Mouse (Mus musculus): Measurements from ENCODE around the gene Psmb3. TPM values are rescaled to one million over a fixed set of nuclear protein-coding genes. Genes with fewer than 3 reads are reported as not detected.

Gene Psmb3
- total and polyA plus RNA-seq, 3 experiments = 78.3 to 191 (median 93.4) TPM

DNA sequence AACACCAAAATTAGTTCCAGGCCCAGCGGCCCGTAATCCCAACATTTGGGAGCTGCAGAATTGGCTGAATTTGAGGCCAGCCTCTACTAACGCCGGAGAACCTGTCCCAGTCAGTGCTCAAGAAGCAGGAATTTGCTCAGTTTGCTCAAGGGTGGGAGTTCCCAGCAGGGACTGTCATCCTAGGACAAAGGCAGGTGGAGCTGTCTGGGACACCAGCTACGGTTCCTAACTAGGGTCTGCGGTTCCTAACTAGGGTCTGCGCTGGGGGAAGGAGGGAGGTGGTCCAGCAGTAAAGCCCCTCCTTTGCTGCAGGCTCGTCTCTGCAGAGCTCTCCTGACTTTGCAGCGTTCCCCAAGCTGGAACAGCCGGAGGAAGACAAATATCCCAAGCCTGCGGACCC, 30.1 kb upstream of the Psmb3 start:
- Histone ChIP-seq H3K27me3 (ENCODE audit: insufficient read depth, low read length) (peaks cover 16% of the 10 kb centered on the region; the same call in 1 of the 2 replicates), H3K4me1 (ENCODE audit: insufficient read depth, low read depth, low read length) (peaks cover 10% of the 10 kb centered on the region), H3K9me3 (replicated peaks) (no peaks in the 10 kb centered on the region), H3K36me3 (replicated peaks) (peaks cover 97% of the 10 kb centered on the region), H3K4me3 (ENCODE audit: low read depth, low read length) (no peak overlapping the region)
- no peak for TF ChIP-seq POLR2AphosphoS5 (IDR thresholded peaks at IDR 0.05; ENCODE audit: insufficient replicate concordance, low read depth, low read length)
- TF ChIP-seq CTCF (IDR thresholded peaks at IDR 0.05; ENCODE audit: low read depth, low read length) = no peak
- no peak for TF ChIP-seq GATA2 (IDR thresholded peaks at IDR 0.05; ENCODE audit: borderline replicate concordance, low read depth, low read length)
- no peak for TF ChIP-seq GATA1 (IDR thresholded peaks at IDR 0.05; ENCODE audit: borderline replicate concordance, low read length)
- no peak for TF ChIP-seq TAL1 (conservative IDR thresholded peaks at IDR 0.05; ENCODE audit: low read depth, low read length)
- ATAC-seq (ENCODE audit: extremely low read depth, insufficient number of reproducible peaks, low FRiP score, poor library complexity, severe bottlenecking) (no peak), DNase-seq (ENCODE audit: low spot score) (no peak)

DNA sequence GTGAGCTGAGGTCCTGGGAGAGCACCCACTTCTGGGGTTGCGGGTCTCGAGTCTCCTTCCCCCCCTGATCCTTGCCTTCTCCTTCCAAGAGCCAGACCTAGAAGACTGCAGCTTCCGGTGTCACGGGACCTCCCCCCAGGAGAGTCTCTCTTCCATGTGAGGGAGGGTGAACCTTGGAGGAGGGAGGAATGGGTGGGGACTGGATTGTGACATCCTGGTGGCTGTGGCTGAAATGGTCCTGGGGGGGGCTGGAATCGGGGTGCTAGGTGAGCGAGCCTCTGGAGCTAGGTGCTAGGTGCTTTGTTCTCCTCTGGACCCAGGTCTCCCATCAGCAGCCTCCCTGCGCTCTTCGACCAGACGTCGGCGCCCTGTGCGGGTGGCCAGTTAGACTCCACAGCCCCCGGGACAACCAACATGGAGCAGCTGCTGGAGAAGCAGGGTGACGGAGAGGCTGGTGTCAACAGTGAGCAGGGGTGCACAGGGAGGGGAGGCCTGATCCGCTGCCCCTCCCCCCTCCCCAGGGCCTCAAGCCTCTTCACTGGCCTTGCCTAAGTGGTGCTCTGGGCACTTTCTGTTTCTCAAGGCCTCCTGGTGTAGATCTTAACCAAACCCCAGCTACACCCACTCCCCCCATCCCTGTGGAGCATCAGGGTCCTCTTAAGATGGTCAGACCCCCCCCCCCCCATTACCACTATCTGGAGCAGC, 27.0 kb upstream of the Psmb3 start:
- no peaks in the 10 kb centered on the region; the same call in 1 of the 2 replicates for H3K4me1 ChIP-seq (ENCODE audit: insufficient read depth, low read depth, low read length)
- no peak for DNase-seq (ENCODE audit: low spot score)
- no peaks in the 10 kb centered on the region for H3K9me3 ChIP-seq (replicated peaks)
- no peak for TF ChIP-seq POLR2AphosphoS5 (IDR thresholded peaks at IDR 0.05; ENCODE audit: insufficient replicate concordance, low read depth, low read length)
- no peak for TF ChIP-seq TAL1 (conservative IDR thresholded peaks at IDR 0.05; ENCODE audit: low read depth, low read length)
- no peak for TF ChIP-seq CTCF (IDR thresholded peaks at IDR 0.05; ENCODE audit: low read depth, low read length)
- TF ChIP-seq GATA1 (IDR thresholded peaks at IDR 0.05; ENCODE audit: borderline replicate concordance, low read length) = no peak
- no peak for TF ChIP-seq GATA2 (IDR thresholded peaks at IDR 0.05; ENCODE audit: borderline replicate concordance, low read depth, low read length)
- peaks cover 17% of the 10 kb centered on the region; the same call in 1 of the 2 replicates for H3K27me3 ChIP-seq (ENCODE audit: insufficient read depth, low read length)
- H3K4me3 ChIP-seq (ENCODE audit: low read depth, low read length) = no peak overlapping the region
- no peak for ATAC-seq (ENCODE audit: extremely low read depth, insufficient number of reproducible peaks, low FRiP score, poor library complexity, severe bottlenecking)
- peaks cover 95% of the 10 kb centered on the region for H3K36me3 ChIP-seq (replicated peaks)

DNA sequence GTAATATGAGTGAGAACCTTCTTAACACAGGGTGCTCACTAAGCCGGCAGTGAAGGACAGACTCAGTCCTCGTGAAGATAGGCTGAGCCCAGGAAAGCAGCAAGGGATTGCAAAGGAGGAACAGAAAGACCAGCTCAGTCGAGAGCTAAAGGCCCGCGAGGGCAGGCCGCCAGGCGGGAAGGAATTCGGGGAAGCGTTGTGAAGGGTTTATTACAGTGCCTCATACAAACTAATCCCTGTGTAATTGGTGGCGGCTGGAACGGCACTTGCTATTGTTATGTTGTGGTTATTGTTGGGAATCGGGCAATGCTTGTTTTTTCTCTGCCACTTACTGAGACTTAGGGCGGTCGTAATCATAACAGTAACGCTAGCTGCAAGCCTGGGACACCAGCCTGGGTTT, 25.8 kb upstream of the Psmb3 start:
- Histone ChIP-seq H3K9me3 (replicated peaks) (no peaks in the 10 kb centered on the region), H3K4me3 (ENCODE audit: low read depth, low read length) (no peak overlapping the region), H3K27me3 (ENCODE audit: insufficient read depth, low read length) (peaks cover 13% of the 10 kb centered on the region; the same call in 1 of the 2 replicates), H3K36me3 (replicated peaks) (peaks cover 94% of the 10 kb centered on the region), H3K4me1 (ENCODE audit: insufficient read depth, low read depth, low read length) (peaks cover 2% of the 10 kb centered on the region; the same call in 1 of the 2 replicates)
- ATAC-seq (ENCODE audit: extremely low read depth, insufficient number of reproducible peaks, low FRiP score, poor library complexity, severe bottlenecking) (no peak), DNase-seq (ENCODE audit: low spot score) (no peak)
- TF ChIP-seq POLR2AphosphoS5 (IDR thresholded peaks at IDR 0.05; ENCODE audit: insufficient replicate concordance, low read depth, low read length) (no peak), GATA2 (IDR thresholded peaks at IDR 0.05; ENCODE audit: borderline replicate concordance, low read depth, low read length) (no peak), CTCF (IDR thresholded peaks at IDR 0.05; ENCODE audit: low read depth, low read length) (no peak), TAL1 (conservative IDR thresholded peaks at IDR 0.05; ENCODE audit: low read depth, low read length) (no peak), GATA1 (IDR thresholded peaks at IDR 0.05; ENCODE audit: borderline replicate concordance, low read length) (no peak)

DNA sequence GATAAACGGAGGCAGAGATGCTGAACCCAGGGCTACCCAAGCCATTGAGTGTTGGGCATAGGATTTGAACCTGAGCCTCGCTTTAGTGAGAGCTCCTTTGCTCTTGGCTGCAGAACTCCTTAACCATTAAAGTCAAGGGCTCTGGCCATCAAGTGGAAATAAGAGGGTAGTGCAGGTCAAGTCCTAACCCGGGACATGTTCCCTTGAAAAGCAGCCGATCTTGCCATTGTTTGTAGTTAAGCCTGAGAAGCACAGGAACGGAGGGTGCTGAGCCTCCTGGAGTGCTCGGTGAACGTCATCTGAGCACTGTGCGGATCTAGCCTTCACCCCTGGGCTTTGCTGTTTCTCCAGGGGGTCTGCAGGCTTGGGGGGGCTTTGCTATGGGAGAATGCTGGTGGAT, 25.4 kb upstream of the Psmb3 start:
- Histone ChIP-seq H3K4me3 (ENCODE audit: low read depth, low read length) (no peak overlapping the region), H3K27me3 (ENCODE audit: insufficient read depth, low read length) (peaks cover 13% of the 10 kb centered on the region; the same call in 1 of the 2 replicates), H3K4me1 (ENCODE audit: insufficient read depth, low read depth, low read length) (peaks cover 2% of the 10 kb centered on the region; the same call in 1 of the 2 replicates), H3K9me3 (replicated peaks) (no peaks in the 10 kb centered on the region), H3K36me3 (replicated peaks) (peaks cover 89% of the 10 kb centered on the region)
- TF ChIP-seq POLR2AphosphoS5 (IDR thresholded peaks at IDR 0.05; ENCODE audit: insufficient replicate concordance, low read depth, low read length) = no peak
- TF ChIP-seq GATA2 (IDR thresholded peaks at IDR 0.05; ENCODE audit: borderline replicate concordance, low read depth, low read length) = no peak
- no peak for TF ChIP-seq TAL1 (conservative IDR thresholded peaks at IDR 0.05; ENCODE audit: low read depth, low read length)
- no peak for TF ChIP-seq CTCF (IDR thresholded peaks at IDR 0.05; ENCODE audit: low read depth, low read length)
- no peak for TF ChIP-seq GATA1 (IDR thresholded peaks at IDR 0.05; ENCODE audit: borderline replicate concordance, low read length)
- ATAC-seq (ENCODE audit: extremely low read depth, insufficient number of reproducible peaks, low FRiP score, poor library complexity, severe bottlenecking) = no peak
- DNase-seq (ENCODE audit: low spot score) = no peak

DNA sequence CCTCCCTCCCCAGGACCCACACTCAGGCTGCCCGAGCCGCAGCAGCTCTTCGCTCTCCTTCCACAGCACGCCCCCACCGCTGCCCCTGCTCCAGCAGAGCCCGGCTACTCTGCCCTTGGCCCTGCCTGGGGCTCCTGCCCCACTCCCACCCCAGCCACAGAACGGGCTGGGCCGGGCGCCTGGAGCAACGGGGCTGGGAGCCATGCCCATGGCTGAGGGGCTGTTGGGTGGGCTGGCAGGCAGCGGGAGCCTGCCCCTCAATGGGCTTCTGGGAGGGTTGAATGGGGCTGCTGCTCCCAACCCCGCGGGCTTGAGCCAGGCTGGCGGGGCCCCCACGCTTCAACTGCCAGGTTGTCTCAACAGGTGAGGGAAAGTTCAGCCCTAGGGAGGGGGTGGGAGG, 24.9 kb upstream of the Psmb3 start:
- Histone ChIP-seq H3K27me3 (ENCODE audit: insufficient read depth, low read length) (peaks cover 13% of the 10 kb centered on the region; the same call in 1 of the 2 replicates), H3K4me3 (ENCODE audit: low read depth, low read length) (no peak overlapping the region), H3K4me1 (ENCODE audit: insufficient read depth, low read depth, low read length) (peaks cover 2% of the 10 kb centered on the region; the same call in 1 of the 2 replicates), H3K9me3 (replicated peaks) (no peaks in the 10 kb centered on the region), H3K36me3 (replicated peaks) (peaks cover 85% of the 10 kb centered on the region)
- TF ChIP-seq GATA1 (IDR thresholded peaks at IDR 0.05; ENCODE audit: borderline replicate concordance, low read length) (no peak), CTCF (IDR thresholded peaks at IDR 0.05; ENCODE audit: low read depth, low read length) (no peak), TAL1 (conservative IDR thresholded peaks at IDR 0.05; ENCODE audit: low read depth, low read length) (no peak), GATA2 (IDR thresholded peaks at IDR 0.05; ENCODE audit: borderline replicate concordance, low read depth, low read length) (no peak), POLR2AphosphoS5 (IDR thresholded peaks at IDR 0.05; ENCODE audit: insufficient replicate concordance, low read depth, low read length) (no peak)
- DNase-seq (ENCODE audit: low spot score) = no peak
- ATAC-seq (ENCODE audit: extremely low read depth, insufficient number of reproducible peaks, low FRiP score, poor library complexity, severe bottlenecking) = no peak

DNA sequence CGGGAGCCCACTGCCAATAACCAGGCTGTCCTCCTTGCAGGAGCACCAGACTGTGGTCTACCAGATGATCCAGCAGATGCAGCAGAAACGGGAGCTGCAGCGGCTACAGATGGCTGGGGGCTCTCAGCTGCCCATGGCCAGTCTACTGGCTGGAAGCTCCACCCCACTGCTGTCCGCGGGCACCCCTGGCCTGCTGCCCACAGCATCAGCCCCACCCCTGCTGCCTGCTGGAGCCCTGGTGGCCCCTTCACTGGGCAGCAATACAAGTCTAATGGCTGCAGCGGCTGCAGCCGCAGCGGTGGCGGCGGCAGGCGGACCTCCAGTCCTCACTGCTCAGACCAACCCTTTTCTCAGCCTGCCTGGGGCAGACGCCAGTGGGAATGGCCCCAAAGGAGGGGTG, 22.8 kb upstream of the Psmb3 start:
- Histone ChIP-seq H3K27me3 (ENCODE audit: insufficient read depth, low read length) (peaks cover 23% of the 10 kb centered on the region; the same call in 1 of the 2 replicates), H3K36me3 (replicated peaks) (peaks cover 65% of the 10 kb centered on the region), H3K9me3 (replicated peaks) (no peaks in the 10 kb centered on the region), H3K4me1 (ENCODE audit: insufficient read depth, low read depth, low read length) (peaks cover 16% of the 10 kb centered on the region), H3K4me3 (ENCODE audit: low read depth, low read length) (no peak overlapping the region)
- ATAC-seq (ENCODE audit: extremely low read depth, insufficient number of reproducible peaks, low FRiP score, poor library complexity, severe bottlenecking) = no peak
- TF ChIP-seq POLR2AphosphoS5 (IDR thresholded peaks at IDR 0.05; ENCODE audit: insufficient replicate concordance, low read depth, low read length) (no peak), GATA1 (IDR thresholded peaks at IDR 0.05; ENCODE audit: borderline replicate concordance, low read length) (no peak), CTCF (IDR thresholded peaks at IDR 0.05; ENCODE audit: low read depth, low read length) (no peak), GATA2 (IDR thresholded peaks at IDR 0.05; ENCODE audit: borderline replicate concordance, low read depth, low read length) (no peak), TAL1 (conservative IDR thresholded peaks at IDR 0.05; ENCODE audit: low read depth, low read length) (no peak)
- no peak for DNase-seq (ENCODE audit: low spot score)
